Mouse (Mus musculus) hematopoietic stem cell, adult 5-6 weeks (primary cell): ENCODE measurements at regions not wholly inside any gene's neighbourhood (a gene's known extent, or its start where the extent isn't known, plus 50 kb on each side); places are given as distances from the start of the nearest gene placed in this dataset.

Source experiments
- ATAC-seq, 2 experiments: fragments of 125-278 bp in 1 of 2; replicated peaks in 1 of 2; 2 replicates each; pipeline ENCODE4 v1.8.0; 2016 to 2017; ENCODE audit warnings: inconsistent platforms in 2 of 2, mild to moderate bottlenecking in 2 of 2, moderate number of reproducible peaks in 2 of 2, low read depth in 1 of 2, moderate TSS enrichment in 1 of 2; ENCODE audit not compliant: low FRiP score in 2 of 2, poor library complexity in 2 of 2, severe bottlenecking in 2 of 2, insufficient read depth in 1 of 2, low TSS enrichment in 1 of 2

DNA sequence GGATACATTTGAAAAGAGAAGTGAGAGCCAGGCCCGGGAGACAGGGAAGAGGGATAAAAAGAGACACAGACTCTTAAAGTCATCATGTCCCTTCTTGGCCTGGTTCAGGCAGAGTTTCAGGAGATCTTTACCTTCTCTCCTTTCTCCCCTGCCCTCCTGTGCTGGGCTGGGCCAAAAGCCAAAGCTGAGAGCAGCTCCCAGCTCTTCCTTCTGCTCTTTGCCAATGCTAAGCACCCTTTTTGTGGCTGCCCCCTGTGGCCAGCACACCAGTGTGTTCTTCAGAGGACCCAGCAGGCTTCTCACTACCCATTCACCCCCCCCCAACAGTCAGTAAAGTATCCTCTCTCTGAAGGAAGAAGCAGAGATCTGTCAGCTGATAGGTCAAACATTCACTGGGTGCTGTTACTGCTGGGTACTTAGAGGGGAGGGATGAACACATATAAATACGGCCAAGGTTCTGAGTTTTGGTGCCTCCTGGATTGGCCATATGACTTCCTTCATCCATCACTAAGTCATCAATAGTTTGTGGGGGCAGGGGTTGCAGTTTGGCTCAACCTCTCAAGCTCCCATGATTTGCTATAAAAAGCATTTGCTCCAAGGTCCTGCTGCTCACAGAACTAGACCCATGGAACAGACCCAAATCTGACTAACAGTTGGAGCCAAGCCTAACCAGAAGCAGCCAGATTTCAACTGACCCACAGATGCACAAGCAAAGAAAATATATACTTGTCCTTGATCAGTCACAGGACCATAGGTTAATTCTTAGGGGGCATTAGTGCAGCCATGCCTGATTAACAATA lies 87.7 kb upstream of the Spdye4c start:
- ATAC-seq = no peak

DNA sequence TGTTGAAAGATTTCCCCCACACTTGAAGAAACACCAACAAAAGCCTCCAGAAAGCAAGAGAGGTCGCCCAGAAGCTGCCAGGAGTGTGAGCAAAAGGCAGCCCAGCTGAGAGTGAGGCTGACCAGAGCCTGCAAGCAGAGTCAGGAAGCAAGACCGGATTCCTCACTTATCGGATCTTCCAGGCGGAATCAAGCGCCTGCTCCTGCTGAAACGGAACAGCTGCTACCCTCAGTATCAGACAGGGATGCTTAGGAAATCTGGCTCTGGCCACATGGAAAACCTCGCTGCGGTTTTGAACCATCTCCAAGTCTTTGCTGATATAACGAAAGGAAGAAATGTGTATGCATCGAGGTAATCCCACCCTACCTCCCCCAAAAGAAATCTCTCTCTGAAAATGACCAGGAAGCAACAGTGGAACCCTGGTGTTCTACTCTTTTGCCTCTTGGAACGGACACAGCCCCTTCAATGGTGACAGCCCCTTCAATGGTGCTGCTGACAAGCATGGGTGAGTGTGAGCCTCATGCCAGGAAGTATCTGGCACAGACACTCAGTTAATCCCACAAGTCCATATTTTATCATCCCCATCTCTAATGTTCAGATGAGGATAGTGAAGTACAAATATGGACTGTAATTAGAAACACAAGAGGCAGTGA lies 83.3 kb upstream of the Spdye4c start:
- no peak for ATAC-seq

DNA sequence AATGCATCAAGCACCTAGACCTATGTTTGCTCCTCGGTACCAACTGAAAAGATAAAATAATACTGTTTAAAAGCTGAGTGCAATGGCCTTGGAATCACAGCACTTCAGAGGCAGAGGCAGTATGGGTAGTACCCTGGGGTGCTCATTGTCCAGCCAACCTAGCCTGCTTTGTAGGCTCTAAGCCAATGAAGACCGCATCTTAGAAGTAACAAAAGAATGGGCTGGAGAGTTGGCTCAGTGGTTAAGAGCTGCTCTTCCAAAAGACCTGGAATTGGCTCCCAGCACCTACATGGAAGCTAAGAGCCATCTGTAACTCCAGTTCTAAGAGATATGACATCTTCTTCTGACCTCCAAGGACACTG lies 82.8 kb upstream of the Spdye4c start:
- no peak for ATAC-seq

DNA sequence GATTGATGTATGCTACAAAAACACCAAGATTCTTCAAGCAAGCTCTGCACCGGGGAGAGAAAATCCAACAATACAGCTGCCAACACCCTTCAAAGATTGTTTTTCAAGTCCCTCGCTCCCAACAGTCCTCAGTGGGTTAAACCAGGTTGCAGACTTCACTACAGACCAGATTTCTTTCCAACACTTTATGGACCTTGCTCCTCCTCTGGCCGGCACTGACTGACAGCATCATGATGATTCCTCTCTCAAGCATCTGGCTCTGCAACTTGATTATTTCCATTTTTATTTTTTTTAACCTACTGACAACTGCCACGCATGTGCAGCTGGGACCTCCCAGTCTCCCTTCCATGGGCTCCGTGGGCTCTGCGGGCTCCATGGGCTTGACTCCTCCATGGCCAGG lies 79.7 kb upstream of the Spdye4c start:
- no peak for ATAC-seq

DNA sequence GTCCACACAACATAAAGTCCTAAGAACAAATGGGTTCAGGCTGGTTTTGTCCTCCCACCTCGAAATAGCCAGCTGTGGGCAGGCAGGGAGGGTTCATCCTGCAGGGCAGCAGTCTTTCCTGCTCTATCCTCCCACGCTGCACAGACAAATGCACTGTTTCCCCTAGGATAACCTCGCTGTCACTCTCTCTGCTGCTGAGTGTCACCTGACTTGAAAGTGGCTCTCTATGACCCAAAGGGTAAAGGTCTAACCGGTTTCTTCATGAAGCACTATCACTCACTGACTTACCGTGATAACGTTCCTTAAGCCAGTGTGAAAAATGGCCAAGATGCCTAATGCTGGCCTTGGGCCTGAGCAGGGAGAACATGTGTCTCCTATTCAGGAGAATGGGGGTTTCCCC lies 78.2 kb upstream of the Spdye4c start:
- ATAC-seq = no peak

DNA sequence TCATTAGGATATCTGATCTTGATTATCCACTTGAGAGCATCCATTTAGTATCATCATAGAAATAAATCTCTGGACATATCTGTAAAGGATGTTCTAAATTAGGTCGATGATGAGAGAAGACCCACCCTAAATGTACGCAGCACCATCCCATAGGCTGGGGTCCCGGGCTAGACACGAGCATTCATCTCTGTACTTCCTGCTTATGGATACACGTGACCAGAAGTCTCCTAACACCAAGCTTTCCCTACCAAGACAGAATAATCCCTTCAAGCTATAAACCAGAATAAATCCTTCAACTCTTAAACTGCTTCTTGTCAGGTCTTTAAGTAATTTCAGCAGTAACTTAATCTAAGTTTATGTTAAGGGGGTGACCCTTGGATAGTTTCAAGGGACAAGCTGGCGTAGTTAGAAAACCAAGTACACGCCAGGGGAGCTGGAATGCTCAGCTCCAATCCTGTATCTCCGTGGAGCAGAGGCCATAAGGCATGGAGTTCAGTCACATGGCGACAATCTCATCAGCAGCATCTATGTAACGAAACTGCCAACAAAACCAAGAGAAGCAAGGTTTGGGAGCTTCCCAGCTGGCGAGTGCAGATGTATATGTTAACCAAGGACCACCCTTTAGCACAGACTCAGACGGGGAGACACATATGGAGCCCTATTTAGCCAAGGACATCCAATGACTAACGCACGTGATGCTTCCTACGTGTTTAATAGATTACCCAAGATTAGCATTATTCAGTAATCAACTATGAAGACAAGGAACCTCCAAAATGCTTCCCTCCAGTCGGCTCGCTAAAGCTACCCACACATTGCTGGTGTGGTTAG lies 76.3 kb upstream of the Spdye4c start:
- ATAC-seq = no peak

DNA sequence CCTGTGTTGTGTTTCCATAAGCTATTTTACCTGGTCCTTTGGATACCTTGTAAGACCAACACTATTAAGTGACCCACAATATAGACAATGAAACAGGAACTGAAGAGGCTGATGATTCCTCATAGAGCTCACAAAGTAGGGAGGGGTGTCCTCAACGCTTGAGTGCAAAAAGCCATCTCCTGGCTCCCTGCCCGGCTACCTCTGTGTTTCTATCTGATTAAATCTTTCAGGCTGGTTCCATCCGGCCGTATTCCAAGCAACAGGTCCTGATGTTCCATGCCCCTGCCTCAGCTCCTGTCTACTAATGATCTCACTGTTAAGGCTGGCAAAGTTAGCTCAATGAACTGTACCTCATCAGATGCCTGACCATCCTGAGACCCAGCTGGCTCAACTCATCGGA lies 75.3 kb upstream of the Spdye4c start:
- ATAC-seq = no peak

DNA sequence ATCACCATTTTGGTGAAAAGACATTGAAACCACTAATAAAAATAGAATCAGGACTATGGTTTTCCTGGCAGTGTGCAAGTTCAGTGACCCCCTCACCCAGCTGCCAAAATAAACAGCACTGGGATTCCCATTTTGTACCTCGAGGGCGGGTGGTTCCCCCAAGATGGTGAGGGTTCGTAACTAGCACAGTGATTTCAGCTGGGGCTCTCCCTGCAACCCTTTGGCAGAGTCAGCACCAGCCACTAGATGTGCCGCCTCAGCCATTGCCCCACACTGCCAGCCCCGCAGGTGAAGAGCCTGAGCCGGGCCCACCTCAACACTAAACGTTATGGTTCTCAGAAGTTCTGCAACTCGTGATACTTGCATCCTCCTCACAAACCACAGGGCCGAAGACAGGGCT lies 74.3 kb upstream of the Spdye4c start:
- no peak for ATAC-seq

DNA sequence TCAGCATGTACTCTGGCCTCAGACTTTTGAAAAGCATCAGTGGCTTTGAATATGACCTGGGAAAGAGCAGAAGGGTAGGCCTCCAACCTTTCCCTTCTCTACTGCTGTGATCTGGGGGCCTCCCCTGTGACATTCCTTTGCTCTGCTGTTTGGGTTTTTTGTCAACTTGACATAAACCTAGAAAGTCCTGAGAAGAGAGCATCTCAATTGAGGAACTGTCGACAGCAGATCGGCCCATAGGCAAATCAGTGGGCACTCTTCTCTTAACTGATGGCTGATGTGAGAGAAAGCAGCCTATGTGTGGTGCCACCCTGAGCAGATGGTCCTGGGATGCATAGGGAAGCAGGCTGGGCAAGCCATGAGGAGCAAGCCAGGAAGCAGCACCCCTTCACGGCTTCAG lies 72.9 kb upstream of the Spdye4c start:
- ATAC-seq = no peak

DNA sequence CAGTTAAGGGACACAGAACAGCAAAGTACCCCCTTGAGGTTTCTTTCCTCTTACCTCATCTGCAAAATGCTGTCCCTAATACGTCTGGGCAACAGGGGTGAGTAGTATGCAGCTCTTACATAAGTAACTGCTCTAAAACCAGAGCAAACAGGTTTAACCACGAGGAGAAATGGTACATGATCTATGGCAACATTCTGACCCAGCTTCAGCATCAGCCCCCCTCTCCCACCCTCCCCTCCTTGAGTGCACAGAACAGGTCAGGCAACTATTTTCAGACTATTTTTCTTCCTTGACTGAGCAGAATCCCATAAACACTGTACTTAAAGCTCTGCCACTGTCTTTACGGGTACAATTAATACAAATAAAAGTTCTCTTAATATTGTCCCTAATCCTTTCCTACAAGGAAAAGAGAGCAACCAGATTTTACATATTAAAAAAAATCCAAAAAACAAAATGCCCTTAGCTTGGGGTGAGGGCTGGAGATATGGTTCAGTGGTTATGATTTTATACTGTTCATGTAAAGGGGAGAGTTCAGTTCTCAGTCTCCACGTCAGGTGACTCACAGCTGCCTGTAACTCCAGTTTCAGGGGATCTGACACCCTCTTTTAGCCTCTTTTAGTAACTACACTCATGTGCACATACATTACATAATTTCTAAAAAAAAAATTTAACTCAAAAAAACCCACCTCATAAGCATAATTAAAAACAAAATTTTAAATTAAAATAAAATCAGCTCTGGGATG lies 69.1 kb upstream of the Spdye4c start:
- ATAC-seq = no peak

DNA sequence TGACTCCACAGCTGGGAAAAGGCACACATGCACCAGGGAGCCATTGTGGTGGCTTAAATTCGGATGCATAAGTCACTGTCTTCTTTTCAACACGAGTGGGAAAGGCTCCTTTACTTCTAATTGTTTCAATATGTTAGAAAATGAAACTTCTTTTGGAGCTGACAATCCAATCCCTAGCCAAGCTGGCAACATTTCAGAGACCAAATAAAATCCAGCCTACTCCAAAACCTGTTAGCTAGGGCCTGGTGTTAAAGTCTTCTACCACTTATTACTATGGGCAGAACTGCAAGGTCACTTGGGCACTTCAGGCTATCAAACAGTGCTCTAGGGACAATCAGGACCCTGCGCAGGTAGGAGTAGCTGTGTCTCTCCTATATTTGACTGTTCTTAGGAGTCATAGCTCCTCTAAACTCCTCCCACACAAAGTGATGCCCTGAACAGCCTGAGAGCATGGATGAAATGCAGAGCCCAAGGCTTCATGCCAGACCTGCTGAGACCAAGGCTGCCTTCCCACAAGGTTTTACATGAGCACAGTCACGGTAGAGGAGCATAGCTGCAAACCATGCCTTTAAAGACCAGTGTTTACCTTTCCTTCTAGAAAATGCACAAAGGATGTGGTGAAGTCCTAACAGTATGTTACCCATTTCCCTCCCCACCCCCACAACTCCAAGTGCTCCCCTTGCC lies 67.4 kb upstream of the Spdye4c start:
- ATAC-seq = no peak

DNA sequence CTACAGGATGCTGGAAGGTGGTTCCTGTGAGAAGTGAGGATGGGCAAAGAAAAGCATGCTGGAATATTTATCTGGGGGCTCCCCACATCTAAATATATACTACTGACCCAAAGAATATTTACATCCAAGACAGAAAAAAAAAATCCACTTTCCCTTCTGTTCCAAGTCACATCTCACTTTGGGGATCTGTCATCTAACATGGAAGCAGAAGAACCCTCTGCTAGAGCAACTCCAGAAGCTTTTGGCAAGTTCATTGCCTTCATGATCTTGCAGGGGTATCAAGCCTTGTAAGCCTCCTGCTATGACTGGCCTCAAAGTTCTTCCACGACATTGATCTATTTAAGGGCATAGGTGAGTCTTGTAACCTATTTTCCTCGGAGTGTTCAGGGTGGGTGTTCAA lies 64.9 kb upstream of the Spdye4c start:
- no peak for ATAC-seq

DNA sequence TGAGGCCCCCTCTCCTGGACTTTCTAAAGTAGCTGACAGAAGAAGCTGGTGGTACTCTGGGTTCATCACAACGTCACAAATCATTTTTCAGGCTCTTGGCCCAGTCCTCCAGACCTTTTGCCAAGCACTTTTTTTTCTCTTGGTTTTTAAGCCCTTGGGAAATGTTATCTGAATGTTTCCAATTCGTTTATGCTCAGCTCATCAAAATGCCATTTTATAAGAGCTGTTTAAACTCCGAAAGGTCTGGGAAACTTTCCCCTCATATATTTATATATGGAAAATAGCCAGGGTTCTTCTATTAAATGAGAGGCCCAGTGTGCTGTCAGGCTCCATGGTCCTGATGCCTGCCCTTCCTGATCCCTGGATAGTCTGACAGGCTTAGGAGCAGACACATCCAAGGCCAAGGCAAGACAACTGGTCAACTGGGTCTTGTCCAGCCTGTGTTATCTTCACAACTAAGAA lies 64.1 kb upstream of the Spdye4c start:
- no peak for ATAC-seq

DNA sequence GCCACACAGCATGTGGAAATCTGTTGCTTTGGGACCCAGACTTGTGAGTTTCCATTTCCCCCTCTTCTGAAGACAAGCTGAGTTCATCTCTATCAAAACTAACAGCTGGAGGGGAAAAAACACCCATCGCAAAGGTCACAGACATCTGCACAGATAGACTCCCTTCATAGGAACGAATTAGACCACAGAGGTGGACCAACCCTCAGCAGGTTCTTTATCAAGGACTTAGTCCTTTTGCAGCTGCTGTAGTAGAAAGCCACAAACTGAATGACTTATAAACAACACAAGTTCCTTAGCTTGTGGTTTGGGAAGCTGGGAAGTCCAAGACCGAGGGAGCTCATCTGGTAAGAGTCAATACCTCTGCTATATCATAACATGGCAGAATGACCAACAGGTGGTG lies 54.7 kb upstream of the Spdye4c start:
- ATAC-seq = no peak

DNA sequence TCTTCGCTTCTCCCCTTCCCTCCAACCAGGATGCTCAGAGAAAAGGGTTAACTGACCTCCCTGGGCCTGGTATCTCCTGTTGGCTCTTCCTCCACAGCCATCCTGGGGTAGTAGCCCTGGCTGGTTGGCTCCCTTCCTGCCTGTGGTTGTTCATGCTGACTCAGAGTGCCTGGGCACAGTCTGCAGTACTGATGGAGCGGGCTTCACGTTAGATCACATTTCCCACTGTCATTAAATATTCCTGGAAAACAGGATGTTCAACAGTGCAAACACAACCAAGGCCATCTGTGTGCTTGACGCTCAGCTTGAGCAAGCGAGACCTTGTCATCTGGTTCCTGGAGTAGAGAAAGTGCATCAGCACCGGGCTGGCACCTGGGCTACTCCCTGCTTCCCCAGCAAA lies 53.6 kb upstream of the Spdye4c start:
- ATAC-seq = no peak

DNA sequence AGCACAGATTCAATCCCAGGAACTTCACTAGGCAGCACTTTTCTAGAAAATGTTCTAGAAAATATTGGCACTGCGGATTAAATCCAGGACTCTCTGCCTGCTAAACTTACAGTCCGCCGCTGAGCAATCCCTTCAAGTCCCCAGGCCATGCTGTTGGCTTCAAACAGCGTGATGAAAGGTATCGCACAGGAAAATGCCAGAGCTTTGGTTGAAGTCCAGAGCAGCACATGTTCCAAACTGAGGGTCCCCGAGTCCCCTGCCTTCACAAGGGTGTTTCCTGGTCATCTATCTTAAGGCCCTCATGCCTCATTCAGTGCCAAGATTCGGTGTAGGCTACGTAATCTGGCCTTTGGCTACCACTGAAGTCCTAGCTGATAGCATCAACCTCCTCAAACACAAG lies 52.3 kb upstream of the Spdye4c start:
- no peak for ATAC-seq
